Mouse (Mus musculus): ENCODE measurements at regions not wholly inside any gene's neighbourhood (a gene's known extent, or its start where the extent isn't known, plus 50 kb on each side); places are given as distances from the start of the nearest gene placed in this dataset.

DNA sequence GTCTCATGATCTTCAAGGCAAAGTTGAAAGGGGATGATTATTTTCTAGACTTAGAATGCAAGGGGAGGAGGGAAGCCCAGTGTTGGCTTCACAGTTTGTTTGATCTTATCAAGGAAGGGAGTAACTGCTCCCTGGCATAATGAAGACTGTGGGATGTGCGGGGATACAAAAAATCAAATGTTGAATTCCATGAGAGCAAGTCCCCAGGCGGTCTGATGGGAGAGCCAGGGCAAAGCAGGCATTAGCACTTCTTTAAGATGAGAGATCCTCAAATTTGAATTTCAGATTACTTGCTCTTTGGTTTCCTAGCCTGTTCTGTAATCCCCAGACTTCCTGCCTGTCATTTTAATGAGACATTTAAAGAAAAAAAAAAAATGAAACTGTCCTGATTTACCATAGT lies 525.6 kb upstream of the Man1a start:
- DNase-seq = no peak

DNA sequence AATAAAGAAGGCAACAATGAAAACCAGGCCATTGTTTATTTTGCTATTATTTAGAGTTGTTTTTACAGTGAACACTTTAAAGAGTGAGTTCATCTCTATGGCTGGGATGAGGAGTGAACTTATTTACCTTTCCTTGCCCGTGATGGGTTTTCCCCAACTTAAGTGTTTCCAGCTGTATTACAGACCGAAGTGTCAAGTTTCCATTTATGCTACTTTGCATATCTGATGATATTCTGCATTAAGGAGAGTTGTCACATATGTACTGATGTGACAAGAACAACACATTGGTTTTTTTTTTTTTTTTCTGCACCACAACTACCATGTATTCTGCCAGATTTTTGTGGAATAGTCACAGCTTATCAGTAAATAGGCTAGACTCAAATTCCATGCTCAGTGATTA lies 518.7 kb upstream of the Man1a start:
- no peak for DNase-seq

DNA sequence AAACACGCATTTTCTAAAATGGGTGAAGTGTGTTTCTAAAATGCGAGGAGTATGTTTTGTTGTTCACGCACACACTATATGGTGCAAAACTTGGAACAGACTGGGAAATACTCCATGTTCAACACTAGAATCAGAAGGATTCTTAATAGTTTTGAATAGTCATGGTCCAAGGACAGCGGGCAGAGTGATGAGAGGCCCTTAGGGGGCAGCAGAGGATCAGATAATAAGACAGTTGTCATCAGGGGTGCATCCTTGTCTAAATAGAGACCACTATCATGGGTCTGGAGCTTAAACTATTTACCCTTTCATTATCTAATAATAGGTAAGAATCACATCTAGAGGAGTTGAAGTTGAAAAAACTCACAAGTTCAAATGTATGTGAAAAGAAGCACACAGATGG lies 482.2 kb upstream of the Man1a start:
- peak; percentile 22 for DNase-seq

DNA sequence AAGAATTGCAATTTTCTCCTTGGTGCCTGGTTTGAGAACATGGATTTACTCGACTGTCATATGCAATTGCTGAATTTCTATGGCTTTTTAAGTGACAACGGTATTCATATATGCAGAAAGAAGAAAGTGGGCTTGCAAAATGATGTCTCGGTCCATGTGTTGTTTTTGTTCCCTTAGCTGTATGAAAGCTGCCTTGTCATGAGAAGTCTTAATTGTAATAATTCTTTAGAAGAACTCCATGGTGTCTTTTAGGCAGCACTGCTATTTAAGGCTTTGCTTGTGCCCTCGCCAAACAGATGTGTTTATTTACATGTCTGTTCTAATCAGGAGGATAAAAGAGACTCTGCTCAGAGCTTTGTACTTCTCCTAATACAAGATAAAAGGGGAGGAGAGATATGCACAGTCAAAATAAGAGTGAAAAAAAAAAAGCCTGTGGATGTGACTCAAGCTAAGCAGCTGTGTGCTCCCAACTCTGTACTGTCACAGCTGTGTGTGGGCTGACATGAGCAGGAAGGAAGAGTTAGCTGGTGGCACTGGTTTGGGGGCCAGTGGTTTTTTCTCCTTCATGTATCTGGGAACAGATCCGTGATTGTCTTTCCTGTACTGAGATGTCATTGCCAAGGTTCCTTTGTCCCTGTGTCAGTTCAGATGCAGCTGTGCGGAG lies 475.5 kb upstream of the Man1a start:
- no peak for DNase-seq

DNA sequence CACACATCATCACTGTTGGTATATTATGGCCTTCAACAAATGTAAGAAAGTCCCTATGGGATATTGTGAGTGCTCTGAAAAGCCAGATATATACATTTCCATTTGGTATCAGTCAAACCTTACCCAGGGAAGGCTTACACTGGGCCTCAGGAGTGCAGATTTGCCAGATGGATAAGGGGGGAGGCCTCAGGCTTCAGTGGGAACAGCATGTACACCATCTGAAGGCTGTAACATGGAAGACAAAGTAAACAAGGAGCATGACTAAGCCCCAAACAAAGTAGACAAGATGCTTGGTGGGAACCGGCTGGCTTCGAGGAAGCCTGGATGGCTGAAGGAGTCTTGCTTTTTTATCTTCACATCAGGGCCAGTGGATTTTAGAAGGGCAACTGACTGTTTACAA lies 474.3 kb upstream of the Man1a start:
- DNase-seq = no peak

DNA sequence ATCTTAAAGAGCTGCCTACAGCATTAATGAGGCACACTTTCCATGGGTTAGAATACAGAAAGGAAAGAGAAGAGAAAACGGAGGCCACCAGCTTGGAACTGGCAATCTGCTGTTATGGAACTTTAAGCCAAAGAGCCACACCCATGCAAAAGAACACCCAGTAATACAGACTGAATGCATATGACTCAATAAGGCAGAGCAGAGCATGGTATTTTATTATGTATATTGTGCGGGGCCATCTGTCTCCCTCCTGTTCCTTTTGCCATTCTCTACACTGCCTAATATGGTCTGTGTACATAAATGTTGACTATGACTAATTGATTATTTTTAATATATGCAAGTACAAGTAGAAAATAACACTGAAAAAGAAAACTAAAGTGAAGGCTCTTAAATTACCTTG lies 472.6 kb upstream of the Man1a start:
- no peak for DNase-seq

DNA sequence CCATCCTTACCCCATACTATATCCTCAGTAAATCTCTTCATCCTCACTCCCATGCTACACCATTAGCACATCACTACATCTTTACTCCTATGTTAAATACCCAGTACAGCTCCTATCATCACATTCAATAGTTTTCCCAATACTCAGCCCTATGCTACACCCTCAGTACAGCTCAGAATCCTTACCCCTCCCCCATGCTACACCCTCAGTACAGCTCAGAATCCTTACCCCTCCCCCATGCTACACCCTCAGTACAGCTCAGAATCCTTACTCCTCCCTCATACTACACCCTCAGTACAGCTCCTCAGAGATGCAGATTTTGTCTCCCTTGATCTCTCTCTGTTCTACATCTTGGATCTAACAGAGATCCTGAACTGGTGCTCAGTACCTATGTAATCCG lies 472.1 kb upstream of the Man1a start:
- DNase-seq = no peak

DNA sequence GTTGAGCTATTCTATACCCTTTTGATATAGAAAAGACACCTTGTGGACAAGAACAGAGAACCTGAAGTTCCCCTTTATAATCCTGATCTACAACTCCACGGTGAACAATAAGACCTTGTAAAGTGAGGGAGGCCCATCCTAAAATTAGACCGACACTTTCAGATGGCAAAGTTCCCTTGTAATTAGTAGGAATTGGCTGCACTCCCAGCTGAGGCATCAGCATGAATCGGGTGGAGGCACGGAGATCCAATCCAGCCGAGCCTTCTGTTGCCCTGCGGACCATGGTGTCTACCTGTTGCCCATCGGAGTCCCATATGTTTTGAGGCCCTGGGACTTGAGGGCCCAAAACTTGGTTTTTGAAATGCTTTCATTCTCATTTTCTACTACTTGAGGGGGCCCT lies 456.2 kb upstream of the Man1a start:
- no peak for DNase-seq

DNA sequence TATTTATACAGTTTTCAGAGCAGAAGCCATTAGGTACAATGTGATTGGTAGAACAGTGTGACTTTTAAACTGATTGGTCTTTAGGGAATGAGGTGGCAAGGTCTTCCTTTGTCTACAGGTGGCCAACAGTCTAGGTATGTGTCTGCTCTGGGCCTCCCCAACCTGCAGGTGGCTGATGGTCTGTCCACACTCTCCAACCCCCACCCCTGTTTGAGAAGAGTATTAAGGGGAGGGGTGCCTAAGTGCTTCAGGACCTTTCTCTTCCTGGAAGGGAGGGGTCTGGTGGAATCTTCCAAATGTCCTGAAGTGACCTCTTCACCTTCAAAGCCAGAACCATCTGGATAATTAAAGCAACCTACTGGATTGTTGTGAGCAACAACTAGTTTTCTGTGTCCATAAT lies 434.4 kb upstream of the Man1a start:
- DNase-seq = no peak

DNA sequence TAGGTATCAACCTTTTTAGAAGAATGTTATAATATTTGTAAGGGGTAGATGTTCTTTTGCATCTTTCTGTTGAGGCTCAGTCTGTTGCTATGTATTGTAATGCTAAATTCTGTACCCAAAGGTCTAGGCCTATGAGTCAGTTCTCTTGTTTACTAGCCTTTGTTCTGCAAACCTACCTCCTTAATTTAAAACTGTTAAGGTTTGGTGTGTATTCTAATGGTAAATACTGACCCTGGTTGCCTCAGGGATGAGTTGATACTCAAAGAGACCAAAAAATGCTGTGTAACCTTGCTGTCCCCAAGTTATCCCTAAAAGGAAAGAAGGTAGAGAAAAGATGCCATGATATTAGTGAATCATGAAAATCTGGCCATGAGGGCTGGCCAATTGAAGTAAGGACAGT lies 433.4 kb upstream of the Man1a start:
- DNase-seq = no peak
